Mouse (Mus musculus) cerebellum, postnatal 10 days (tissue): ENCODE data around the gene Mtus2.
A peak's percentile ranks its signal among the peaks of the same experiment; 100 is the strongest.
"Not testable (repeated sequence)": the region's sequence is repeated elsewhere in the genome, so short reads cannot be mapped to it uniquely, and the experiment has no call there.

Source experiments
- DNase-seq, 2 experiments: peaks; one replicate each; pipeline ENCODE4 v3.0.0; 2021; ENCODE audit warnings: mixed read lengths in 2 of 2

Gene Mtus2

GRCm38 (mm10) chr5:147956821-147957564, at the start of gene Mtus2:
Gene Mtus2, plus strand, starts transcription at chr5:147957320.
- peak; percentile 98 to 99 for DNase-seq

DNA sequence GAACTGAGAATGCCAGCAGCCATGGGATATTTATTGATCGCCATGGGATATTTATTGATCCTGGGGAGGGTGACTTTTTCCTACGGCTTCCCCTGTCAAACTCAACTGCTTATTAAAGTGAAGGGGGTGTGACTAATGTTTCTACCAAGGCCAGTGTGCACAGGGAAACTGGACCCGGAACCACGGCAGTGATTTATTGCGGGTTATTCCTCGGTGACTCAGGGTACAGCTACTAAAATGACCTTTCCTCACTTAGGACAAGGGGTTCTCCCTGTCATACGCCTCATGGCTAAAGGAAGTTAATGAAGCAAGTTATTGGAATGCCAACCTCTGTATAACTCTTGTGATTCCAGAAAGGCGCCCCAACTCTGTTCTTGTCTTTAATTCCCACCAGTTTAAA, 49.3 kb upstream of the Mtus2 start:
- DNase-seq, result no peak

DNA sequence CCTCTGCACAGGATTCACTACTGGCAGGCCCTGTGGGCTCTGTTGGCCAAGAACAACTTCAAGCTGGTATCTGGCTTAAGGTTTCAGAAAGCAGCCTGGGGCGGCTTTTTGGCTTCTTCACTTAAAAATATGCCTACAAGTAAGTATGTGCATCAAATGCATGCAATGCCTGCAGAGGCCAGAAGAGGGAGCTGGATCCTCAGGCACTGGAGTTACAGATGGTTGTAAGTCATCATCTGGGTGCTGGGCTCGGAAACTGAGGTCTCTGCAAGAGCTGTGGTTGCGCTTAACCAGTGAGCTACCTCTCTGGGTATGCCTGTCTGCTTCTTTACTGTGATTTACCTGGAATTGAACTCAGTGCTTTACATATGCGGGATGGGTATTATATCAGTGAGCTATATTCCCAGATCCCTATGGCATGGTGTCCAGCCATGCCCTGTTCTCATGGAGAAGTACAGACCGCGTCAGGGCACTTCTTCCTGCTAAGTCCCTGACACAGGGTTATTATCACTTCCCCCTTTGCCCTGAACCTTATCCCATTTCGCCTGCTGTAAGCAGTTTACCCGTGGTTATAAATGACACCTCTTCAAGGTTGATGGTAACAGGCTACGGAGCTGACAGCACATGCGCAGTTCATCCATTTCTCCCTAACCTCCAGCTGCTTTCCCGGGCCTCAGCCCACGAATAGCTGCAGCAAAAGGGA, 46.2 kb upstream of the Mtus2 start:
- DNase-seq, result peak; percentile 23 to 32

GRCm38 (mm10) chr5:147911744-147912143, 45.4 kb upstream of the Mtus2 start:
- no peak for DNase-seq

DNA sequence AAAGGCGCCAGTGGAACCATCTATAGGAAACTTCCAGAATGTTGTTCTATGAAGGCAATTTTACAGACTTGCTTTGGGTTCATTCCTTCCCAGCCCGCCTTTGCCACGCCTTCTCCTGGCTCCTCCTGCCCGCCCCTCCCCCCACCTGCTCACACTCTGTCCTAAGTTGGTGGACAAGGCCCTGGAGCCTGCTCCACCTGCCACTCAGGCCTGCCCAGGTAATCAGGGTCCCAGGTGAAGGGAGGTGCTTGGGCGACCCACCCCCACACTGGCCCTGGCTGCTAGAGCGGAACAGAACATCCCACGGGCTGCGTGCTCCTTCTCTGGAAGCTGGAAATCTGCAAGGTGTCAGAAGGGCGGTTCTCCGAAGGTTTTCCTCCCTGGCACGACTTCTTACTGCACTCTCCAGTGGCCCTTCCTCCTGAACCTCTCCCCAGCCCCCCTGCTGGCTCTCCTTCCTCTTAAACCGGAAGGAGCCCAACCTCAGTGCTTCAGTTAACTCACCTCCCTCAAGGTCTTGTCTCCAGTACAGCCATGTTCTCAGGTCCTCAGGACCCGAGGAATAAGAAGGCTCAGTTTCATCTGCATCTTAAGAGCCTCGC, 43.8 kb upstream of the Mtus2 start:
- DNase-seq, result no peak

GRCm38 (mm10) chr5:147915038-147915566, 42.0 kb upstream of the Mtus2 start:
- no peak for DNase-seq

DNA sequence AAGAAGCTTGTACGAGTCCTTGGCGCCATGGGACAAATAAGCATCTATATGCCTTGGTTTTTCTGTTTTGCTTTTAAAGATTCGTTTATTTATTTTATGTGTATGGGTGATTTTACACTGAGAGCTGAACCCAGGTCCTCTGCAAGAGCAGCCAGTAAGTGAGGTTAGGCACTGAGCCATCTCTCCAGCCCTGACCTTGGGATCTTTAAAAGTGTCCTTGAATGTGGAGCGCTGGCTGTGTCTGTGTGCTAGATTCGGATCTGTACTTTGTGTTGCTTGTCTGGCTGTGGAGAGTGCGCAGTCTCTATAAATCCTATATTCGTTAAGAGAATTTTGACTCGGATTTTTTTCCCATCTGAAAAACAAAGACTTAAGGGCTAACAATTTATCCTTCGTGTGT, 40.9 kb upstream of the Mtus2 start:
- no peak for DNase-seq

DNA sequence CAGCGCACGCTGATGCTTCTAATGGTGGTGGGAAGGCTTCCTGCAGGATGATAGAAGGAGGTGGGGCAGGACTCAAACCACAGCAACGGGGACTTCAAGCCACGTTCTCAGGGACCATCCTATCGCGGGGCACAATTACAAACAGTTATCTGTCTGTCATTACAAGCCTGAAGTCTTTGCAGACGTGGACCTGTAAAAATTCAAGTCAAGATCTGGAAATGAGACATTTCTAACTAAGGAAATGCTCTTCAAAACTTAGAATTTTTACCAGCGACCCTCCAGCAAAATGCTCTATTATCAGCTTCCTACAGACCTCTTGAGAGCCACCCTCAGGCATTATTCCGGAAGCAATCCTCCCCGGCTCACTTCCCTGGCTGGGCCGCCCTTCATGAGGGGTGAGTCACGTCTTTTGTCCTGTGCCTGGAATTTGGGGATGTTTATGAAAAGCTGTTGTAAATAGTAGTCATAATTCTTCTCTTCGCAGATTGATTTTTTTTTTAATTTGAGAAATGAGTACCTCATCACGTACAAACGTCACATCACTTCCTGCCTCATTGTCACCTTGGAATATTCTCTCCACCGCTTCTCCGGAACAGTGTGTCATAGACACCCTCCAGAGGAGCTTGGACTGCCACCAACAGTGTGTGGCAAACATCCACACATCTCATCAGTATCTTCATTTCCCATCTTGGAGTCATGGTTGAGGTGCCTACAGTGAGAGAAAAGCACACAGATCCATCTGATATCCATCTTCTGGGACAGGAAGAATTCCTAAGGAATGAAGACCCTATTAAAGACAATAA, 38.9 kb upstream of the Mtus2 start:
- DNase-seq, result no peak

DNA sequence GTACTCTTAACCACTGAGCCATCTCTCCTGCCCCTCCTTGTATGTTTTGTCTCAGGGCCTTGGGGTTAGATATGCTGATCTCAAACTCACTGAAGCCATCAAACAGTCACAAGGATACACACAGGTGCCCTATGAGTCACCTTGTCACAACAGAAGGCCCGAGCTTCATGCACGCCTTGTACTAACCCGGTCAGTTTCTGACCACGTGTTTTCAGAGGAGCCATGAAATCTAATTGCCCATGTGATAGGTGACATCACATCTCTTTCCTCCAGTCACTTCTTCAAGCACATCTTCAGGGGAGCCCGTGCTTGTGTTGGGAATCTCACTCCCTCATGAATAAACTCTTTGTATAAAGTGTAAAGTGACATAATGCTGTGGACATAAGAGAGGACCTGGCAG, 32.5 kb upstream of the Mtus2 start:
- no peak for DNase-seq

- DNase-seq, result peak; percentile 55 to 66
Observed at GRCm38 (mm10) chr5:147925935-147926604, 31.1 kb upstream of the Mtus2 start.

DNA sequence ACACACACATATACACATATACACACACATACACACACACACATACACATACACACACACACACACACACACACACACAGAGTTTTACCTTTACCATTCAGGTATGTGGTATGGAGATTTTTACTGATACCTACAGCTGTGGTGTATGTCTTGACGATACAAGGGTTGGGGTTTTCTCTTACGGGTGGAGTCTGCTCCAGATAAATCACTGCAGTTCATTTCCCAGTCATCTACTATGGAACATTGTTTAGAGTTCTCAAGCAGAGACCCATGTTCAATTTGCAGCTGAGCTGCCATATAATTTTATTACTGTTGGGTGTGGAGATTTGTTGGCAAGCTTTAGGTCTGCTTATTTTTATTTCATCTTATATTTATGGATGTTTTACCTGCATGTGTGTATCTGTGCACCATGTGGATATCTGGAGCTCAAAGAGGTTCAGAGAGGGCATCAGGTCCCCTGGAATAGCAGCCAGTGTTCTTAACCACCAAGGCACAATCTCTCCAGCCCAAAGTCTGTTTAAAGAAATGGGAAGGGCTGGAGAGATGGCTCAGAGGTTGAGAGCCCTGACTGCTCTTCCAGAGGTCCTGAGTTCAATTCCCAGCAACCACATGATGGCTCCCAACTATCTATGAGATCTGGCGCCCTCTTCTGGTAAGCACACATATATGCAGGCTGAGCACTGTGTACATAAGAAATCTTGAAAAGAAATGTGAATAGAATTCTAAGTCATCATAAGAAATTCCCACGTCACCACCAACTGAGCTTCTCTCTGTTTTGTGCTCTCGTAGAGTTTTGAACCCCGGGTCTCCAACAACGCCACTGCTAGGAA, 28.2 kb upstream of the Mtus2 start:
- no peak for DNase-seq

DNA sequence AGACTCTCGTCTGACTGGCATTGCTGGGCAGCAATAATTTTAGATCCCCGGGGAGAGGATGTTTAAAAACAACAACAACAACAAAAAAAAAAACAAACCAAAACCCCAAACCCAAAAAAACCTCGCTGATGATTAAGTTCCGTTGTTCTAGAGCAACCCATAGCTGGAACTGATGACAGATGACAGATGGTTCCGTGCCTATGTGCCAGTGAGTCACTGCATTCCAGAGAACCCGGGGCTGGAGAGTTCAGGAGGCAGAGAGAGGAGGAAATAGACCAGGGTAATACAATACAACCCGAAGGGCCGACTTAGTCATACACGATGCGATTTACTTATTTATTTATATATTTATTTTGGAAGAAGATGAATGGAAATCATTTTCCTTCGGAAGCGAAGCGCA, 22.0 kb upstream of the Mtus2 start:
- DNase-seq, result no peak

GRCm38 (mm10) chr5:147939226-147939625, 17.9 kb upstream of the Mtus2 start:
- DNase-seq, result peak; percentile 82 to 87

DNA sequence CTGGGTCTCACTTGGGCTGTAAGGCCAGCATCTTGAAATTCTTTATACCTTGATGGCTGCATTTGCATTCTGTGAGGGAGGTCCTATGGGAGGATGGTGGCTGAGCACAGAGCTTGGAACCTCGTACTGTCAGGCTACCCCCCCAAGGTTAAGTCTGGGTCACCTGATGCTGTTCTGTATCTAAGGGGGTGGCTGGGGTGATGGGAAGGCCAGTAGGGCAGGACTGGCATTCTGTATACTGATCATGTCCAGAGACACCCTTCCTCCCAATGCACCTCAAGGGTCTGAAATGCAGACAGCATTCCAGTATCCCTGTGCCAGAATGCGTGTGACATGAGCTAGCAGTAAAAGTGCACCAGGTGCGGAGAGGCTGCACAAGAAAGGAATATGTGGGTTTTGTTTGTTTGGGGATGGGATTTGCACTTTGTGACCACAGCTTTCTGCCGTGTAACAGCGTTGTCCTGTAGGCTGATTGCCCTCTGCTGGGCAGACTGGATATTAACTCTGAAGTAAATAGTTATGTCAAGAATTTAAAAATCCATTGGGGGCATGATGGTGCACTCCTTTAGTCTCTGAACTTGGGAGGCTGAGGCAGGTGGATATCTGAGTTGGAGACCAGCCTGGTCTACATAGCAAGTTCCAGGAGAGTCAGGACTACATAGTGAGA, 12.0 kb upstream of the Mtus2 start:
- DNase-seq, result peak; percentile 60 to 68

GRCm38 (mm10) chr5:147949881-147950280, 7.2 kb upstream of the Mtus2 start:
- DNase-seq, result no peak

DNA sequence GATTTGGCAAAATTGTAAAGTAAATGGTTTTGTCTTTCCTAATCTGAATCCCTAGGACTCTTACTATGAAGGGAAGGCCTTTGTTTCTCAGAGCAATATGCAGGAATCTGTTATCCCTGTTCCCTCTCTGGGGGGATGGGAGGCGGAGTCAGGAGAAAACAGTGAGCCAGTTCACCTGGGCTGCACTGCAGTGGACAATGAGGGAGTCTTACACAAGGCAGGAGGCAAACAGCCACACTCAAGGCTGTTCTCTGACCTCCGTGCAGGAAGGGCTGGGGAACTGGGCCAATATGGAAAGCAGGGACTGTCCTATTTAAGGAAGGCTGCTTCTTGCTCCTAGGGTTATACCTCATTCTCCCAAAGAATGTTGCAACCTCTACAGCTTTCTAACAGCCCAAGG, 5.4 kb upstream of the Mtus2 start:
- no peak for DNase-seq

DNA sequence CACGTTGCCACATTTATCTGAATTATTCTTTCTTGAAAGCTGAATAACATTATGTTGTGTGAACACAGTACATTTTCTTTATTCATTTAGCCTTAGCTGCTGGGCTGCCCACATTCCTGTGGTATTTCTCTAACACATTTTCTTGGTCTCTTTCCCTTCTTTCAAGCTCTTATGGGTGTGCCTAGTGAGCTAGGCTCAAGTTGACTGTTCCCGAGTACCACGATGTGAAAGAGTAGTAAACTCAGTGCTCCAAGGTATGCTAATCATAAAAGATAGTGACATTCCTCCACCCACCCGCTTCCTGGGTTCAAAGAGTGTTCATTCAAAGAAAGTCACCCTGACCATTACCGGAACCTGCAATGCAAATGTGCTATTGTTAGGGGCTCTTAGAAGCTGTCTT, 3.9 kb upstream of the Mtus2 start:
- not testable (repeated sequence) for DNase-seq

DNA sequence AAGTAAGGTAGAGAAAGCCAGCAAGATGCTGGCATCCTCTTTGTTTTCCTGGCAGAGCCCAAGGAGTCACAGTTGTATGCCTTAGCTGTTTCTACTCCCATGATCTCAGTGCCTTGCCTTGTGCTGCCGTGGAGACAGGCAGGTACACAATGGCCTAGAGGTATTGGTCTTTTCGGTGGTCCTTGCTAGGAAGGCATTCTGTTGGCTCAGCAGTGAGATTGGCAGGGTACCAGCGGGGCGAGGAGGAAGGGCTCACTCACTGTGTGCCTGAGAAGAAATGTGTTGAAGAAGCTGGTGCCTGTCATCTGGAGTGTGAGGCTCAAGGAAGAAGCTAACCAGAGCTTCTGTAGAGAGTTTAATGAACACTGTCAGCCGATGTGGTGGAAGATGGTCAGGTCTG, 1.4 kb upstream of the Mtus2 start:
- peak; percentile 62 to 69 for DNase-seq

DNA sequence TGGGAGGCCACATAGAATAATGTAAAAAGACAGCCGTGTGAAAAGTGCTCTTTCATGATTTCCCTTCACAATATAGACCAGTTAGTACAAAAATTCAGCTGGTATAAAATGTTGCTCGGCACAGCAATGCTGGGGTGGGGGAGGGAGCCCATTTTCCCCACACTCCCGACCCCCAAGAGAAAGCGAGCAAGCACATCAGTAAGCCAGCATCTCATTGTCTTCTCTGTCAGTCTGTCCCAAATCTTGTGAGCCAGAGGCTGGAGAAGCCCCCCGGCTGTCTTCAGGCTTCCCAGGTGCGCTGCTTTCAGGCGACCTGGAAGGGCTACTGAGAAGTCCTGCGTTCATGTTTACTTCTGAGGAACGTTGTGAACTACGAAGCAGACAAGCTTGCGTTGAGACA, 699 bp upstream of the Mtus2 start:
- no peak for DNase-seq

DNA sequence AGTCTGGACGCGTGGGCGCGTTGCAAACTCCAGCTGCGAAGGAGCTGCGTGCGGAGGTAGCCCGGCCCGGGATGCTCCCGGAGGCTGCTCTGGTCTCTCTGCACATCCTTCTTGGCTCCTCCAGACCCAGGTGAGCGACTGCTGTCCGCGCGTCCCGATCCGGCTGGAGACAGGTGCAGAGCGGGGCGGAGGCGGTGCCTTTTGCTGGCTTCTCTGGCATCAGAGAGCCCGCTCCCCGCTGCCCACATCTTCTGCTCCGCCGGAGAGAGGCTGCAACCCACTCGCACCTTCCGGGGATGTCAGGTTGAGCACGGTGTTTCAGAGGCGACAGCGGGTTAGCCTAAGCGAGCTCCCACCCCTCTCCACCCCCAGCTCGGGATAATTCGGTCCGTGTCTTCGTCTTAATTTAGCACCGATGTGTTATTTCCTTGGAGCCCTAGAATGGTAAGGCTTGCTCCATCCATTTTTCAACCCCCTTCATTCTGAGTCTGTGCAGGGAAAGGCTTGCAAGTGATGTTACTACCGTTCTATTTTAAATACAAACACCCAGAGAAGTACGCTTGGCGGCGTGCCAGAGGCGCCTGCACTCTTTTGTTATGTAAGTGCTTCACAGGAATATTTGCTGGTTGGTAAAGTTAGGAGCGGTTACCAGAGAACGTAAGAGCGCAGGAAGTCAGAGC, 612 bp downstream of the Mtus2 start:
- peak; percentile 78 to 81 for DNase-seq
